Mouse (Mus musculus): Measurements from ENCODE around the gene Asap2. TPM values are rescaled to one million over a fixed set of nuclear protein-coding genes. Genes with fewer than 3 reads are reported as not detected.

Asap2 gene
- polyA plus RNA-seq, 1 experiment from 2014 or later: 4.3 TPM

GRCm38 (mm10) chr12:21228650-21229049, 238.4 kb downstream of the Asap2 start:
- no peak overlapping the region for H3K4me2 ChIP-seq (ENCODE audit: low read depth, low read length)
- H3K27ac ChIP-seq (ENCODE audit: low read length): no peak overlapping the region
- H3K4me1 ChIP-seq (ENCODE audit: control insufficient read depth, insufficient read depth, low read length): peaks cover 13% of the 10 kb centered on the region
- H3K36me3 ChIP-seq (ENCODE audit: control insufficient read depth, insufficient read depth, low read length): no peaks in the 10 kb centered on the region
- no peaks in the 10 kb centered on the region for H3K9me3 ChIP-seq (ENCODE audit: control insufficient read depth, low read length)
- WGBS: 93% methylated on average over 4 of the region's 4 CpGs
- no peaks in the 10 kb centered on the region for H3K27me3 ChIP-seq (replicated peaks; ENCODE audit: control insufficient read depth, insufficient read depth, low read length)
- no peak overlapping the region for H3K4me3 ChIP-seq (ENCODE audit: low read length)
- H3K9ac ChIP-seq (ENCODE audit: low read depth, low read length): no peak overlapping the region
- ATAC-seq: no peak

- WGBS: 68% methylated on average over 17 of the region's 17 CpGs
- no peak overlapping the region for H3K4me2 ChIP-seq (ENCODE audit: low read depth, low read length)
- H3K4me1 ChIP-seq (ENCODE audit: control insufficient read depth, insufficient read depth, low read length): peaks cover 9% of the 10 kb centered on the region
- no peaks in the 10 kb centered on the region for H3K36me3 ChIP-seq (ENCODE audit: control insufficient read depth, insufficient read depth, low read length)
- H3K27me3 ChIP-seq (replicated peaks; ENCODE audit: control insufficient read depth, insufficient read depth, low read length): no peaks in the 10 kb centered on the region
- H3K27ac ChIP-seq (ENCODE audit: low read length): no peak overlapping the region
- H3K9me3 ChIP-seq (ENCODE audit: control insufficient read depth, low read length): no peaks in the 10 kb centered on the region
- H3K4me3 ChIP-seq (ENCODE audit: low read length): no peak overlapping the region
- no peak for ATAC-seq
- H3K9ac ChIP-seq (ENCODE audit: low read depth, low read length): no peak overlapping the region
Observed at GRCm38 (mm10) chr12:21229076-21229918, 239.0 kb downstream of the Asap2 start.

GRCm38 (mm10) chr12:21233727-21234126, 243.5 kb downstream of the Asap2 start:
- no peaks in the 10 kb centered on the region for H3K36me3 ChIP-seq (ENCODE audit: control insufficient read depth, insufficient read depth, low read length)
- no peaks in the 10 kb centered on the region for H3K4me1 ChIP-seq (ENCODE audit: control insufficient read depth, insufficient read depth, low read length)
- H3K4me2 ChIP-seq (ENCODE audit: low read depth, low read length): no peak overlapping the region
- H3K9ac ChIP-seq (ENCODE audit: low read depth, low read length): no peak overlapping the region
- H3K9me3 ChIP-seq (ENCODE audit: control insufficient read depth, low read length): no peaks in the 10 kb centered on the region
- no peaks in the 10 kb centered on the region for H3K27me3 ChIP-seq (replicated peaks; ENCODE audit: control insufficient read depth, insufficient read depth, low read length)
- no peak for ATAC-seq
- no peak overlapping the region for H3K4me3 ChIP-seq (ENCODE audit: low read length)
- no peak overlapping the region for H3K27ac ChIP-seq (ENCODE audit: low read length)
- WGBS: 91% methylated on average over 7 of the region's 7 CpGs

- no peak overlapping the region for H3K27ac ChIP-seq (ENCODE audit: low read length)
- no peaks in the 10 kb centered on the region for H3K27me3 ChIP-seq (replicated peaks; ENCODE audit: control insufficient read depth, insufficient read depth, low read length)
- no peak overlapping the region for H3K9ac ChIP-seq (ENCODE audit: low read depth, low read length)
- WGBS: 85% methylated on average over 2 of the region's 2 CpGs
- no peak for ATAC-seq
- H3K4me3 ChIP-seq (ENCODE audit: low read length): no peak overlapping the region
- no peaks in the 10 kb centered on the region for H3K9me3 ChIP-seq (ENCODE audit: control insufficient read depth, low read length)
- no peak overlapping the region for H3K4me2 ChIP-seq (ENCODE audit: low read depth, low read length)
- no peaks in the 10 kb centered on the region for H3K36me3 ChIP-seq (ENCODE audit: control insufficient read depth, insufficient read depth, low read length)
- H3K4me1 ChIP-seq (ENCODE audit: control insufficient read depth, insufficient read depth, low read length): no peaks in the 10 kb centered on the region
Observed at GRCm38 (mm10) chr12:21234560-21234959, 244.3 kb downstream of the Asap2 start.

GRCm38 (mm10) chr12:21241965-21242364, 251.7 kb downstream of the Asap2 start:
- Histone ChIP-seq H3K4me2 (ENCODE audit: low read depth, low read length) (no peak overlapping the region), H3K9ac (ENCODE audit: low read depth, low read length) (no peak overlapping the region), H3K27me3 (replicated peaks; ENCODE audit: control insufficient read depth, insufficient read depth, low read length) (no peaks in the 10 kb centered on the region), H3K27ac (ENCODE audit: low read length) (no peak overlapping the region), H3K9me3 (ENCODE audit: control insufficient read depth, low read length) (no peaks in the 10 kb centered on the region), H3K4me3 (ENCODE audit: low read length) (no peak overlapping the region), H3K36me3 (ENCODE audit: control insufficient read depth, insufficient read depth, low read length) (no peaks in the 10 kb centered on the region), H3K4me1 (ENCODE audit: control insufficient read depth, insufficient read depth, low read length) (no peaks in the 10 kb centered on the region)
- WGBS: 78% methylated on average over 3 of the region's 3 CpGs
- no peak for ATAC-seq

- H3K9me3 ChIP-seq (ENCODE audit: control insufficient read depth, low read length): no peaks in the 10 kb centered on the region
- H3K4me3 ChIP-seq (ENCODE audit: low read length): no peak overlapping the region
- no peak overlapping the region for H3K4me2 ChIP-seq (ENCODE audit: low read depth, low read length)
- no peak overlapping the region for H3K27ac ChIP-seq (ENCODE audit: low read length)
- whole genome bisulfite sequencing: 95% methylated on average over 11 of the region's 11 CpGs
- peaks cover 4% of the 10 kb centered on the region for H3K4me1 ChIP-seq (ENCODE audit: control insufficient read depth, insufficient read depth, low read length)
- 0 out of 2 replicates have a peak, but pooled peaks cover 5% of the 10 kb centered on the region for H3K36me3 ChIP-seq (ENCODE audit: control insufficient read depth, insufficient read depth, low read length)
- peak; percentile 77 for ATAC-seq
- H3K9ac ChIP-seq (ENCODE audit: low read depth, low read length): no peak overlapping the region; the same call in 1 of the 2 replicates
- no peaks in the 10 kb centered on the region for H3K27me3 ChIP-seq (replicated peaks; ENCODE audit: control insufficient read depth, insufficient read depth, low read length)
Observed at GRCm38 (mm10) chr12:21244375-21244960, 254.2 kb downstream of the Asap2 start.

GRCm38 (mm10) chr12:21247711-21248392, 257.6 kb downstream of the Asap2 start:
- no peak overlapping the region for H3K9ac ChIP-seq (ENCODE audit: low read depth, low read length)
- no peaks in the 10 kb centered on the region for H3K9me3 ChIP-seq (ENCODE audit: control insufficient read depth, low read length)
- H3K4me3 ChIP-seq (ENCODE audit: low read length): no peak overlapping the region
- H3K4me1 ChIP-seq (ENCODE audit: control insufficient read depth, insufficient read depth, low read length): peaks cover 4% of the 10 kb centered on the region
- WGBS: 53% methylated on average over 7 of the region's 7 CpGs
- peaks cover 5% of the 10 kb centered on the region; the same call in 1 of the 2 replicates for H3K36me3 ChIP-seq (ENCODE audit: control insufficient read depth, insufficient read depth, low read length)
- peak; percentile 76 for ATAC-seq
- H3K27me3 ChIP-seq (replicated peaks; ENCODE audit: control insufficient read depth, insufficient read depth, low read length): no peaks in the 10 kb centered on the region
- H3K4me2 ChIP-seq (ENCODE audit: low read depth, low read length): no peak overlapping the region
- no peak overlapping the region for H3K27ac ChIP-seq (ENCODE audit: low read length)

- H3K4me1 ChIP-seq (ENCODE audit: control insufficient read depth, insufficient read depth, low read length): peaks cover 7% of the 10 kb centered on the region; the same call in 1 of the 2 replicates
- no peaks in the 10 kb centered on the region for H3K9me3 ChIP-seq (ENCODE audit: control insufficient read depth, low read length)
- H3K4me3 ChIP-seq (ENCODE audit: low read length): no peak overlapping the region
- H3K27me3 ChIP-seq (replicated peaks; ENCODE audit: control insufficient read depth, insufficient read depth, low read length): no peaks in the 10 kb centered on the region
- WGBS: 96% methylated on average over 6 of the region's 6 CpGs
- no peak overlapping the region for H3K9ac ChIP-seq (ENCODE audit: low read depth, low read length)
- no peak overlapping the region for H3K27ac ChIP-seq (ENCODE audit: low read length)
- H3K36me3 ChIP-seq (ENCODE audit: control insufficient read depth, insufficient read depth, low read length): peaks cover 8% of the 10 kb centered on the region
- H3K4me2 ChIP-seq (ENCODE audit: low read depth, low read length): no peak overlapping the region
- ATAC-seq: no peak
Observed at GRCm38 (mm10) chr12:21260494-21261256, 270.4 kb downstream of the Asap2 start.

- 73% methylated on average over 4 of the region's 4 CpGs for WGBS
- Histone ChIP-seq H3K27me3 (replicated peaks; ENCODE audit: control insufficient read depth, insufficient read depth, low read length) (no peaks in the 10 kb centered on the region), H3K9ac (ENCODE audit: low read depth, low read length) (no peak overlapping the region), H3K9me3 (ENCODE audit: control insufficient read depth, low read length) (no peaks in the 10 kb centered on the region), H3K27ac (ENCODE audit: low read length) (no peak overlapping the region), H3K4me2 (ENCODE audit: low read depth, low read length) (no peak overlapping the region), H3K4me1 (ENCODE audit: control insufficient read depth, insufficient read depth, low read length) (peaks cover 7% of the 10 kb centered on the region; the same call in 1 of the 2 replicates), H3K4me3 (ENCODE audit: low read length) (no peak overlapping the region), H3K36me3 (ENCODE audit: control insufficient read depth, insufficient read depth, low read length) (peaks cover 8% of the 10 kb centered on the region)
- no peak for ATAC-seq
Observed at GRCm38 (mm10) chr12:21261521-21261920, 271.3 kb downstream of the Asap2 start.
